Mouse (Mus musculus) kidney, embryonic 15.5 days (tissue): Measurements from ENCODE around the gene Gm42906. TPM values are rescaled to one million over a fixed set of nuclear protein-coding genes. Genes with fewer than 3 reads are reported as not detected.

ENCODE experiments used
- ATAC-seq: fragments of 200-750 bp; cut with Nextera tagmentation; replicated peaks from 2 replicates; pipeline ENCODE4 v1.8.0; 2017; ENCODE audit warnings: moderate TSS enrichment; ENCODE audit not compliant: low FRiP score
- H3K27ac ChIP-seq: fragments of 300-500 bp; sonication (generic); 2 replicates; pipeline ENCODE4 v1.5.1; 2015; ENCODE audit warnings: mild to moderate bottlenecking, inconsistent platforms
- H3K27me3 ChIP-seq: fragments of 300-500 bp; sonication (generic); 2 replicates; pipeline ENCODE4 v1.6.1; 2015; ENCODE audit warnings: inconsistent platforms
- H3K36me3 ChIP-seq: fragments of 300-500 bp; sonication (generic); 2 replicates; pipeline ENCODE4 v1.6.1; 2015; ENCODE audit warnings: inconsistent platforms
- H3K4me1 ChIP-seq: fragments of 300-500 bp; sonication (generic); 2 replicates; pipeline ENCODE4 v1.6.1; 2015; ENCODE audit warnings: inconsistent platforms
- H3K4me2 ChIP-seq: fragments of 300-500 bp; sonication (generic); 2 replicates; pipeline ENCODE4 v1.6.1; 2015; ENCODE audit warnings: moderate library complexity, mild to moderate bottlenecking, inconsistent platforms
- H3K4me3 ChIP-seq: fragments of 300-500 bp; sonication (generic); replicated peaks from 2 replicates; pipeline ENCODE4 v1.5.1; 2015; ENCODE audit warnings: mild to moderate bottlenecking, inconsistent platforms
- H3K9ac ChIP-seq: fragments of 300-500 bp; sonication (generic); 2 replicates; pipeline ENCODE4 v1.6.1; 2015; ENCODE audit warnings: mild to moderate bottlenecking, inconsistent platforms
- H3K9me3 ChIP-seq: fragments of 300-500 bp; sonication (generic); replicated peaks from 2 replicates; pipeline ENCODE4 v1.6.1; 2016; ENCODE audit warnings: inconsistent platforms
- WGBS: fragments of 180-500 bp; shearing (Covaris S2); methylation state at CpG from one replicate; pipeline ENCODE4 v1.1.7; 2015; ENCODE audit warnings: mixed read lengths; 5-methylcytosine and 5-hydroxymethylcytosine counted together
- polyA plus RNA-seq: library from polyadenylated mRNA; unstranded; fragments of >200 nt; fragmentation: Nextera tagmentation; extraction: Ambion mirVana; gene quantifications from 2 replicates; pipeline ENCODE4 v1.2.1, GENCODE M21; 2015

The Gm42906 gene
- polyA plus RNA-seq, 1 experiment from 2014 or later = not detected

DNA sequence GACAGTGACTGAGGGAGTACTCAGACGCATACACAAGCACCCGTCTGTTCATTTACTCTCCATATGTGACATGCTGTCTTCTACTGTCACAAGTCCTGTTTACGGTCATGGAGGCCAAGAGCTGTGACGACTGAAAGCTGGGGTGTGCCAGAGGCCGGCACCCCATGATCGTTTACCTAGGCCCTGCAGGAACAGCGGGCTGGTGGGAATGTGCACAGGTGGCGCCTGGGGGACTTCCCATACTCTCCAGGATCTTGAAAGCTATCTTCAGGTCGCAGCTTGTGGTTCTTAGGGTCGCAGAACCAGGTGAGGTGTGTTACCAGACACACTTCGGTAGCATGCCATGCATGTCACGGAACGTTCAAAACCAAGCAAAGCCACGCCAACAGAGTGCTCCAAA, 294.2 kb downstream of the Gm42906 start:
- peaks cover 14% of the 10 kb centered on the region for H3K4me1 ChIP-seq
- 86% methylated on average over 14 of the region's 14 CpGs for WGBS
- H3K9ac ChIP-seq = no peak overlapping the region
- no peak overlapping the region for H3K4me3 ChIP-seq
- H3K9me3 ChIP-seq = no peaks in the 10 kb centered on the region
- ATAC-seq = no peak
- no peak overlapping the region for H3K27ac ChIP-seq
- no peaks in the 10 kb centered on the region for H3K36me3 ChIP-seq
- H3K27me3 ChIP-seq = no peaks in the 10 kb centered on the region
- H3K4me2 ChIP-seq = no peak overlapping the region

DNA sequence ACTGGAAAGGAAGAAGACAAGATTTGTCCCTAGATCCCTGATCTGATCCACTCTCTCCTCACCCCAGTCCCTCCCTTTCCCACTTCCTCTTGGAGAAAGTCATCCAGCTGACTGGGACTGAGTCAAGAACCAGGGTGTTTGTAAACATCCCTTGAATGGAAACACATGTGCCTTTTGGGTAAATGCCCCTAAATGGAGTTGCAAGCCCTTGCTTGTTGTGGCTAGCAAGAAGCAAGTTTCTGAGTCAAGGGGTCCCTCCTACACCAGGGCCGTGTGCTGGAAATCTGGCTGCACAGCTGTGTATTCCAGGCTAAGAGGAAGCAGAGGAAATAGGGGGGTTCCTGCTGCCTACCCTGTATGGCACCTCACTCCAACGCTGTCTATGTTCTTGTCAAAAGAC, 298.2 kb downstream of the Gm42906 start:
- WGBS = 73% methylated on average over 2 of the region's 2 CpGs
- H3K27me3 ChIP-seq = no peaks in the 10 kb centered on the region
- no peak overlapping the region for H3K4me3 ChIP-seq
- no peaks in the 10 kb centered on the region for H3K36me3 ChIP-seq
- no peak for ATAC-seq
- H3K9me3 ChIP-seq = no peaks in the 10 kb centered on the region
- H3K27ac ChIP-seq = no peak overlapping the region
- H3K9ac ChIP-seq = no peak overlapping the region
- no peak overlapping the region for H3K4me2 ChIP-seq
- peaks cover 15% of the 10 kb centered on the region for H3K4me1 ChIP-seq

DNA sequence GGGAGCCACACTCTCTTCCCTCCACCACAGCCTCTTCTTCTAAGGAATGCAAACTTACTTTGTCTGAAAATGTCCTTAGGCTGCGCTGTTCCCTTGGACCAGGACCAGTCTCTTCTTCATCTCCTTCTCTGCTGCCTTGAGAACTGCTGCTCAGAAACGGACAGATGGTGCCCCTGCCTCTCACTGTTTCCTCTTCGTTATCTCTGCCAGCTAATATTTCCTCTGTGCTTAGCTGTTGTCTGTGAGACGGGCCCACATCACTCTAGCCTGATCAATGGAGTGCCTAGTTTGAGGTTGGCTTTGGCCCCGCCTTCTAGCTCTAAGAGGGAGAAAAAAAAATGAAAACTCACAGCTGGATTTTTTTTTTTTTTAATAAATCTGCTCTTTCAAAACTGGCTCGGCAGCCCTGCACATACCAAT, 300.7 kb downstream of the Gm42906 start:
- whole genome bisulfite sequencing = 47% methylated on average over 6 of the region's 6 CpGs
- Histone ChIP-seq H3K4me3 (peak overlapping the region; percentile 11), H3K4me1 (peaks cover 15% of the 10 kb centered on the region), H3K36me3 (no peaks in the 10 kb centered on the region), H3K4me2 (peak overlapping the region; percentile 45), H3K27ac (peak overlapping the region; percentile 45; the same call in 1 of the 2 replicates), H3K9ac (no peak overlapping the region), H3K9me3 (no peaks in the 10 kb centered on the region), H3K27me3 (no peaks in the 10 kb centered on the region)
- no peak for ATAC-seq

DNA sequence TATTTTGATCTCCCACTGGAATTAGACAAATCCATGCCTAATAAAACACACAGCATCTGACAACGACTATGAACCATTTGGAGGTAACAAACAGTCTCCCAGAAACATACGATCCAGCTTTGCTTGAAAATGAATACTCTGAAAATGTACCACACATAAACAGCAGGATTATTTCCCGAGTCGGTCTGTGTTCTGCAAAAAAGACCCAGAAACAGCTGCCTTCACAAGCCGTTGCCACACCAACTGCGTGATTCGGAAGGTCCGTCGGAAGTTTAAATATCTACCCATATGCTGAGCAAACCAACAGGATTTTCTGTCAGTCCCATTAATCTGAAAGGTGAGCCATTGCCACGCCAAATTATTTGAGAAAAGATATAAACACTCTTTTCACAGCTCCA, 301.4 kb downstream of the Gm42906 start:
- no peak for ATAC-seq
- peak overlapping the region; percentile 11 for H3K4me3 ChIP-seq
- no peaks in the 10 kb centered on the region for H3K36me3 ChIP-seq
- no peaks in the 10 kb centered on the region for H3K27me3 ChIP-seq
- H3K4me1 ChIP-seq = peaks cover 15% of the 10 kb centered on the region
- H3K27ac ChIP-seq = 0 out of 2 replicates have a peak overlapping the region, but pooled peaks have one; percentile 51
- H3K9ac ChIP-seq = no peak overlapping the region
- H3K9me3 ChIP-seq = no peaks in the 10 kb centered on the region
- peak overlapping the region; percentile 45 for H3K4me2 ChIP-seq
- 33% methylated on average over 10 of the region's 10 CpGs for WGBS

DNA sequence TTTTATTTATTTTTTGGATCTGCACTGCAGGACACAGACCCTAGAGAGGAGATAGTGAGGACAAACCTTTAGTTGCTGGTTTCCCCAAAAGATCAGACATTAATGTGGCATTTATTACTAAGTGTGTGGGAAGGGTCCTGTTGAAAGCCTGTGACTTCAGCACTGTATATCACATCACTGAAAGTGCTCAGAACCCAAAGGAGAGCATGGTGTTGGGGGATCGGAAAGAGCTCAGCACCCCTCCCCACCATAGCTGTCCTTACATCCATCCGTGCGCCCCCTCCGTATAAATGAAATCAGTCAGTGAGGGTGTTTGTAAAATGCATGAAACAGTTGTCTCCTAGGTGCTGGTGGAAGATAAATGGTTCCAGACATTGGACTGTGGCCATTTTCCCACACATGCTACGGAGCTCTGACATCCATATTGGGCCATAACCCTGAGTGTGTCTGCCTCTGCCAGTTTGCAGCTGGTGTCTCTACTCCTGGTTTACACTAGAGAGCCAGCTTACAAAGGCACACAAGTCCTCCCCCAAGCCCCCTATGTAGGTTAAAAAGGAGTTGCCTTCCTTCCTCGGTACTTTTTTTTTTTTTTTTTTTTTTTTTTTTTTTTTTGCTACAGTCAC, 301.9 kb downstream of the Gm42906 start:
- WGBS = 50% methylated on average over 6 of the region's 6 CpGs
- no peak overlapping the region for H3K27ac ChIP-seq
- no peak for ATAC-seq
- peak overlapping the region; percentile 11 for H3K4me3 ChIP-seq
- no peaks in the 10 kb centered on the region for H3K36me3 ChIP-seq
- H3K9me3 ChIP-seq = no peaks in the 10 kb centered on the region
- H3K27me3 ChIP-seq = no peaks in the 10 kb centered on the region
- H3K9ac ChIP-seq = no peak overlapping the region
- peaks cover 15% of the 10 kb centered on the region for H3K4me1 ChIP-seq
- peak overlapping the region; percentile 45 for H3K4me2 ChIP-seq

DNA sequence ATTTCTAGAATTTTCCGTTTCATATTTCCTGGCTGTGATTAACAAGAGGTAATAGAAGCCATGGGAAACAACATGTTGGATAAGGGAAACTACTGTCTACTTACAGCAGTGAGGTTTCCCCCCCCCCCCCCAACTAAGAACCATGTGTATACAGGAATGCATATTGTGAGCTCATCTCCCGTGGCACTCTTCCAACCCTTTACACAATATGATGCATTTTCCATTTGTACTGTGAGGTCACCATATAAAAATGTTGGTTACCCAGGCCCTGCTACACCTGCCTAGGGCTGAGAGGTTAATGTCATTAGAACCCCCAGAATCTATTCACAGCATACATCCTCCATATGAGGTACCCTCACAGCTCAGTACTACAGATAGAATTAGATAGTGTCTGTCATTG, 310.1 kb downstream of the Gm42906 start:
- no peak overlapping the region for H3K4me3 ChIP-seq
- 0 out of 2 replicates have a peak, but pooled peaks cover 3% of the 10 kb centered on the region for H3K4me1 ChIP-seq
- no peak overlapping the region for H3K27ac ChIP-seq
- H3K36me3 ChIP-seq = no peaks in the 10 kb centered on the region
- ATAC-seq = no peak
- no peaks in the 10 kb centered on the region for H3K9me3 ChIP-seq
- H3K4me2 ChIP-seq = no peak overlapping the region
- no peaks in the 10 kb centered on the region for H3K27me3 ChIP-seq
- no peak overlapping the region for H3K9ac ChIP-seq
- WGBS = 77% methylated on average over 2 of the region's 2 CpGs

DNA sequence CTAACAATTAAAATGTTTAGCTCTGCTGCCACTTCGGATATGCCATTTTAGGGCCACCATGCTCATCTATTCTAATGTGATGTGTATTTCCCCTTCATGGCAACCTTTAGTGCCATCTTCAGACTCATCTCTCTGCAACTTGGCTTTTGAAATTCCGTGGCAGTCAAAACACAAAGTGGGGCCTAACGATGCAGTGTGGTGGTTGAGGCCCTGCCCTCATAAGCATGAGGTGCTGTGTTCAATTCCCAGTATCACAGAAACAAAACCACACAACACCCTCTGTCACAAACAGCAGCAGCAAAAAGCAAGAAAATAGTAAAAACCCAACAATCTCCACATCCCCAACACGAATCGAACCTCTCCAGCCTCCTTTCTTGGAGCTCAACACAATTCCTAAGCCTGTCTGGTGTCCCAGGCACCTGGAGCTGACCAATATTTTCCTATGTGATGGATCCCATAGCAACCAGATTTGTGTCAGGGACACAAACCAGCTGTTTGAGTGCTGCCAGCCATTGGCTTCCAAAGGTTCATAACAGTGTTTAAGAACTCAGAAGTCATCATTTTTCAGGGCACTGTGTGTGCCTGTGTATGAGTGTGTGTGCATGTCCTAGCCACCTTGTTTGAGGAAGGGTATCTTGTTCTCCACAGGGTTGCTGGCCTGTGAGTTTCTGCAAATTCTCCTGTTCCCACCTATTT, 311.6 kb downstream of the Gm42906 start:
- Histone ChIP-seq H3K27ac (no peak overlapping the region), H3K36me3 (no peaks in the 10 kb centered on the region), H3K9ac (no peak overlapping the region), H3K4me2 (no peak overlapping the region), H3K4me1 (0 out of 2 replicates have a peak, but pooled peaks cover 3% of the 10 kb centered on the region), H3K27me3 (no peaks in the 10 kb centered on the region), H3K4me3 (no peak overlapping the region), H3K9me3 (no peaks in the 10 kb centered on the region)
- WGBS = 85% methylated on average over 5 of the region's 5 CpGs
- no peak for ATAC-seq

DNA sequence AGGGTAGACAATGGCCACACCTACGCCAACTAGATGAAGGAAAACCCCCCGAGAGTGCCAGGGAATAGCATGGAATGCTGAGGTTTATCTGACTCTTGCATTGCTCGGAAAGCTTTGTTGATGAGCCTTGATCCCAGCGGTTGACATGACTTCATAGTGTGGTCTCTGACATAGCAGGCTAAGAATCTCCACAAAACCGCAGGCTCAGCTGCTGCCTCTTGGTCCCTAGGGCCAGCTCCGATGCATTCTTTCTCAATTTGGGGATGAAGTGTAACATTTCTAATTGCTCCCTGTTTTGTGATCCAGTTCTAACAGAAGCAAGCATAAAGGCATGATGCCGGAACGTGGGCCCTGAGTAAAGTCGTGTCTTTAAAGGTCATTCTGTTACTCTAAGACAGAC, 315.2 kb downstream of the Gm42906 start:
- Histone ChIP-seq H3K36me3 (no peaks in the 10 kb centered on the region), H3K4me1 (peaks cover 27% of the 10 kb centered on the region), H3K9ac (no peak overlapping the region), H3K27me3 (no peaks in the 10 kb centered on the region), H3K27ac (no peak overlapping the region), H3K4me3 (no peak overlapping the region), H3K4me2 (no peak overlapping the region), H3K9me3 (no peaks in the 10 kb centered on the region)
- no peak for ATAC-seq
- WGBS = 86% methylated on average over 9 of the region's 9 CpGs

DNA sequence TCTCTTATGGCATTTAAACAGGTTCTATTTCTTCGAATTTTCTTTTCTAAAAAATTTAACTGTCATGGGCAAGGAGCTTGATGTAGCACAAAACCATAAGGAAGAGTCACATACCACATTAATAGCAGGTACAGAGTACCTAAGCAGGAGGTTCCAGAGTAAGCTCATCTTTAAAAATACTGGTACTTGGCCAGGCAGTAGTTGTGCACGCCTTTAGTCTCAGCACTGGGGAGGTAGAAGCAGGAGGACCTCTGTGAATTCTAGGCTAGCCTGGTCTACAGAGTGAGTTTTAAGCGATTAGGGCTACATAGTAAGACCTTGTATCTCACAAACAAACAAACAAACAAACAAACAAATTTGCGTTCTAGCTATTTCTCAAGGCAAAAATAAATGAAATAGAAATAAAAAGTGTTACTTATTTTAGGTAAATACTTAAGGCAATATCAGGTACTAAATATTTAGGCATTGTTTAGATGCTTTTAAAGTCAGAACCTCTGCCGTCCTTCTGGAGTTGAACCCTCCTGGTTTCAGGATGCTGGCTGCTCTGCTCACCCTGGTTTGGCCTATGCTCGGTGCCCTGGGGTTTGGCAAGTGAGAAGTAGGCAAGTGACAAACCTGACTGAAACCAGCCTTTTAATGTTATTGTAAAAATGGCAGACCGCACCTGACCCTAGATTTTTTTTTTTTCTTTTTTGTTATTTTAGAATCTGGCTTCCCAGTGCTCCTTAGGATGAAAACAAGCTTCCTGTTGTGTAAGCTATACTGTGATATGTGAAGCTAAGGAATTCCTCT, 316.7 kb downstream of the Gm42906 start:
- Histone ChIP-seq H3K4me3 (no peak overlapping the region), H3K4me2 (no peak overlapping the region), H3K9me3 (no peaks in the 10 kb centered on the region), H3K36me3 (no peaks in the 10 kb centered on the region), H3K9ac (no peak overlapping the region), H3K4me1 (peaks cover 32% of the 10 kb centered on the region), H3K27me3 (no peaks in the 10 kb centered on the region), H3K27ac (no peak overlapping the region)
- no peak for ATAC-seq
- 90% methylated on average over 7 of the region's 7 CpGs for WGBS

DNA sequence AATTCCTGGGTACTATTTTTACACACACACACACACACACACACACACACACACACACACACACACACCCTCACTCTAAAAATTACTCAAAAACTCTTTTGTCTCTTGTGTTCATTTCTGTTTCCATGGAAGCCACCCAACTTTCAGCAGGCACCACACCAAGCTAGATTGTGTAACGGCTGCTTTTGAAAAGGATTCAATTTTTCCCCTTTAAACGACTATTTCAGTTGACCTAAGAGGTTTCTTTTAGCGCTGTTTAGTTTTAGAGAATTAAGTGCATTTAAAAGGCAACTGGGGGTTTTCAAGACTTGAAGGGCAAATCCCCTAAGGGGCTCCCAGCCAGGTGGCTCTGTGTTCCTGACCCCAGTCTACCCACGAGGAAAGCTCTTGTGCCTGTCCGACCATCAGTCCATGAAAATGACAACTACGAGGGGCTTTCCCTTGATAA, 317.5 kb downstream of the Gm42906 start:
- Histone ChIP-seq H3K36me3 (no peaks in the 10 kb centered on the region), H3K4me1 (peaks cover 32% of the 10 kb centered on the region), H3K27me3 (no peaks in the 10 kb centered on the region), H3K27ac (no peak overlapping the region), H3K4me2 (no peak overlapping the region), H3K4me3 (no peak overlapping the region), H3K9ac (no peak overlapping the region), H3K9me3 (no peaks in the 10 kb centered on the region)
- 52% methylated on average over 6 of the region's 6 CpGs for WGBS
- no peak for ATAC-seq

DNA sequence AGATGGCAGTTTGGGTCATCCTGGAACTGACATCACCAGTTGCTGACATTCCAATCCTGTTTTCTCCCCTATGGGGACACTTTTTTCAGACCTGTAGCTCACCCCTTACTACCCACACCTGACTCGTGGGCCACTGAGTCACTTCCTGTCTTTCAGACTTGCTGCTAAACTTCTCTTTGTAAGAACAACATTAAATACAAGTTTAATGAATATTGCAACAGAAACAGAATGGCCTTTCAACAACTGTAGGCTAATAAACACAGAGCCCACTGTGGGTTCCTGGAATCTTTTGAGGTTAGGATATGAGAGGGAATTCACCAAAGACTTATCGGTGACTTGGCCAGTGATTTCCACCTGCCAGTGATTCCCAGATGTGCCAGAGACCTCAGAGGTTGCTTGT, 318.1 kb downstream of the Gm42906 start:
- no peak overlapping the region for H3K9ac ChIP-seq
- no peaks in the 10 kb centered on the region for H3K27me3 ChIP-seq
- 71% methylated on average over 2 of the region's 2 CpGs for WGBS
- H3K9me3 ChIP-seq = no peaks in the 10 kb centered on the region
- H3K27ac ChIP-seq = no peak overlapping the region
- no peaks in the 10 kb centered on the region for H3K36me3 ChIP-seq
- H3K4me1 ChIP-seq = peaks cover 32% of the 10 kb centered on the region
- H3K4me2 ChIP-seq = no peak overlapping the region
- ATAC-seq = no peak
- no peak overlapping the region for H3K4me3 ChIP-seq

DNA sequence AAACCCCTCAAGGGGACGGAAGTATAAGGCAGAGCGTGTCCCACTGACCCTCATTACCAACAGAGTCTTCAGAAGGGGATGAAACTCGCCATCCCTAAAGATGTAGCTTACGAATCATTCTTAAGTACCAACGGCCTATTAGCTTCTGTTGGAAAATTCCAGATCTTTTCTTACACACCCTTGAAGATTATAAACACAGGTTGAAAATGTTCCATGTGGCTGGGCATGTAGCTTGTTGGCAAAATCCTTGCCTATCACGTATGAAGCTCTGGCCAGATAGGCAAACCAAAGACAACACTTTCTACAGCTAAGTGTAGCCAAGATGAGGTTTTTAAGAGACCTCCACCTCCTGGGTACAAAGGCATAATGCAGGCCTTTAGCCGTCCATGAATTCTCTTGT, 319.0 kb downstream of the Gm42906 start:
- 72% methylated on average over 7 of the region's 7 CpGs for WGBS
- peak overlapping the region; percentile 85 for H3K27ac ChIP-seq
- no peaks in the 10 kb centered on the region for H3K36me3 ChIP-seq
- no peak overlapping the region for H3K9ac ChIP-seq
- peaks cover 37% of the 10 kb centered on the region for H3K4me1 ChIP-seq
- no peaks in the 10 kb centered on the region for H3K27me3 ChIP-seq
- no peaks in the 10 kb centered on the region for H3K9me3 ChIP-seq
- H3K4me2 ChIP-seq = peak overlapping the region; percentile 56
- H3K4me3 ChIP-seq = no peak overlapping the region
- ATAC-seq = no peak; the same call in 1 of the 2 replicates
